Mouse (Mus musculus) cortical plate, adult 2 months (tissue): ENCODE measurements around the gene Sept8.

ENCODE experiments used
- CTCF ChIP-seq: fragments of 200-500 bp; IDR thresholded peaks from 2 replicates; pipeline ENCODE4 v1.5.1; 2011; ENCODE audit warnings: mild to moderate bottlenecking, control low read depth, low read length; ENCODE audit not compliant: insufficient read depth; ENCODE audit errors: extremely low read depth
- POLR2A ChIP-seq: fragments of 200-500 bp; IDR thresholded peaks from 2 replicates; pipeline ENCODE4 v1.6.1; 2011; ENCODE audit warnings: mild to moderate bottlenecking, low read length, control low read depth; ENCODE audit not compliant: insufficient read depth; ENCODE audit errors: extremely low read depth

- TF ChIP-seq POLR2A (no peak), CTCF (no peak)
Measured at GRCm38 (mm10) chr11:53508152-53508551, 10.9 kb upstream of the Sept8 start.
